Mouse (Mus musculus) brain, embryonic 14.5 days (tissue): ENCODE measurements around the gene Sp9. TPM values are rescaled to one million over a fixed set of nuclear protein-coding genes. Genes with fewer than 3 reads are reported as not detected.

Source experiments
- DNase-seq: peaks from one replicate; pipeline ENCODE4 v3.0.0-alpha.2; 2011; ENCODE audit warnings: low read depth
- CTCF ChIP-seq: fragments of 200-500 bp; IDR thresholded peaks from 2 replicates; pipeline ENCODE4 v1.5.1; 2012; ENCODE audit warnings: inconsistent platforms, mild to moderate bottlenecking, moderate library complexity, borderline replicate concordance; ENCODE audit not compliant: insufficient read depth, insufficient read length; ENCODE audit errors: extremely low read depth
- POLR2A ChIP-seq: fragments of 200-500 bp; IDR thresholded peaks from 2 replicates; pipeline ENCODE4 v1.6.1; 2012; ENCODE audit warnings: mild to moderate bottlenecking, inconsistent platforms, borderline replicate concordance; ENCODE audit not compliant: poor library complexity, insufficient read depth, insufficient read length, severe bottlenecking; ENCODE audit errors: extremely low read depth
- polyA plus RNA-seq: library from polyadenylated mRNA; depleted of rRNA; stranded (reverse); fragments of >200 nt; gene quantifications from 2 replicates; pipeline ENCODE4 v1.2.3, GENCODE M21; 2012; rRNA removed

Gene Sp9
- polyA plus RNA-seq, 1 experiment = 14.6 TPM

GRCm38 (mm10) chr2:73322991-73323390 lies 51.3 kb downstream of the Sp9 start:
- TF ChIP-seq CTCF = no peak
- no peak for TF ChIP-seq POLR2A
- no peak for DNase-seq

GRCm38 (mm10) chr2:73325871-73326270 lies 54.1 kb downstream of the Sp9 start:
- TF ChIP-seq POLR2A (no peak), CTCF (no peak)
- DNase-seq = no peak

Other genes with a start within 250 kb of the Sp9 start
- 36.7 and 43.9 TPM in 2 replicates for gene Ola1, start 53.0 kb upstream of the Sp9 start, polyA plus RNA-seq
- gene Scrn3, start 40.7 kb downstream of the Sp9 start, polyA plus RNA-seq = 6.4 and 6.8 TPM in 2 replicates
- 20.5 and 21.3 TPM in 2 replicates for gene Cir1, start 40.8 kb downstream of the Sp9 start, polyA plus RNA-seq
- 7.7 and 8.8 TPM in 2 replicates for gene Gpr155, start 114.6 kb downstream of the Sp9 start, polyA plus RNA-seq